Mouse (Mus musculus) kidney, embryonic 14.5 days (tissue): ENCODE results near the gene Fdx1l. TPM values are rescaled to one million over a fixed set of nuclear protein-coding genes. Genes with fewer than 3 reads are reported as not detected.

Experiments used
- ATAC-seq: fragments of 200-750 bp; cut with Nextera tagmentation; 2 replicates; pipeline ENCODE4 v1.8.0; 2017; ENCODE audit warnings: moderate number of reproducible peaks, mild to moderate bottlenecking, moderate TSS enrichment, moderate library complexity; ENCODE audit not compliant: low FRiP score, low TSS enrichment
- H3K27ac ChIP-seq: fragments of 300-500 bp; sonication (generic); 2 replicates; pipeline ENCODE4 v1.5.1; 2014; ENCODE audit warnings: low read depth, mild to moderate bottlenecking, low read length, moderate library complexity, mixed read lengths
- H3K27me3 ChIP-seq: fragments of 300-500 bp; sonication (generic); 2 replicates; pipeline ENCODE4 v1.6.1; 2014; ENCODE audit warnings: mild to moderate bottlenecking, low read length; ENCODE audit not compliant: control insufficient read depth, insufficient read depth
- H3K36me3 ChIP-seq: fragments of 300-500 bp; sonication (generic); 2 replicates; pipeline ENCODE4 v1.6.1; 2014; ENCODE audit warnings: low read length, mixed read lengths; ENCODE audit not compliant: control insufficient read depth, insufficient read depth
- H3K4me1 ChIP-seq: fragments of 300-500 bp; sonication (generic); 2 replicates; pipeline ENCODE4 v1.6.1; 2014; ENCODE audit warnings: low read length, mixed read lengths; ENCODE audit not compliant: control insufficient read depth, insufficient read depth
- H3K4me2 ChIP-seq: fragments of 300-500 bp; sonication (generic); replicated peaks from 2 replicates; pipeline ENCODE4 v1.6.1; 2014; ENCODE audit warnings: low read depth, mild to moderate bottlenecking, low read length
- H3K4me3 ChIP-seq: fragments of 300-500 bp; sonication (generic); 2 replicates; pipeline ENCODE4 v1.5.1; 2014; ENCODE audit warnings: mild to moderate bottlenecking, low read length
- H3K9ac ChIP-seq: fragments of 300-500 bp; sonication (generic); 2 replicates; pipeline ENCODE4 v1.6.1; 2014; ENCODE audit warnings: low read depth, mild to moderate bottlenecking, low read length, moderate library complexity
- H3K9me3 ChIP-seq: fragments of 300-500 bp; sonication (generic); 2 replicates; pipeline ENCODE4 v1.6.1; 2016; ENCODE audit warnings: low read length; ENCODE audit not compliant: control insufficient read depth
- WGBS: fragments of 180-500 bp; shearing (Covaris S2); extraction: QIAGEN DNeasy Blood & Tissue Kit; methylation state at CpG from one replicate; pipeline ENCODE4 v1.1.7; 2014; 5-methylcytosine and 5-hydroxymethylcytosine counted together
- polyA plus RNA-seq: library from polyadenylated mRNA; unstranded; fragments of >200 nt; fragmentation: Nextera tagmentation; extraction: Ambion mirVana; gene quantifications from 2 replicates; pipeline ENCODE4 v1.2.1, GENCODE M21; 2014

The Fdx1l gene
- polyA plus RNA-seq, 1 experiment from 2014 or later, result 62.6 TPM

GRCm38 (mm10) chr9:21104814-21105213 is 31.4 kb upstream of the Fdx1l start:
- Histone ChIP-seq H3K27me3 (no peaks in the 10 kb centered on the region), H3K4me2 (no peak overlapping the region), H3K4me1 (no peaks in the 10 kb centered on the region), H3K4me3 (no peak overlapping the region), H3K27ac (no peak overlapping the region), H3K9ac (no peak overlapping the region), H3K36me3 (peaks cover 6% of the 10 kb centered on the region; the same call in 1 of the 2 replicates), H3K9me3 (no peaks in the 10 kb centered on the region)
- 88% methylated on average over 6 of the region's 6 CpGs for WGBS
- ATAC-seq, result no peak

- Histone ChIP-seq H3K4me3 (no peak overlapping the region), H3K36me3 (peaks cover 3% of the 10 kb centered on the region; the same call in 1 of the 2 replicates), H3K27ac (no peak overlapping the region), H3K4me2 (no peak overlapping the region), H3K9me3 (no peaks in the 10 kb centered on the region), H3K4me1 (no peaks in the 10 kb centered on the region), H3K9ac (no peak overlapping the region), H3K27me3 (no peaks in the 10 kb centered on the region)
- WGBS, result 87% methylated on average over 2 of the region's 2 CpGs
- ATAC-seq, result no peak
Measured at GRCm38 (mm10) chr9:21102076-21102475, 28.7 kb upstream of the Fdx1l start.

GRCm38 (mm10) chr9:21100447-21101161 is 27.2 kb upstream of the Fdx1l start:
- no peak overlapping the region for H3K4me3 ChIP-seq
- no peaks in the 10 kb centered on the region for H3K4me1 ChIP-seq
- no peaks in the 10 kb centered on the region for H3K9me3 ChIP-seq
- H3K27ac ChIP-seq, result no peak overlapping the region
- H3K4me2 ChIP-seq, result no peak overlapping the region
- 0 out of 2 replicates have a peak, but pooled peaks cover 3% of the 10 kb centered on the region for H3K36me3 ChIP-seq
- no peak for ATAC-seq
- no peak overlapping the region for H3K9ac ChIP-seq
- H3K27me3 ChIP-seq, result no peaks in the 10 kb centered on the region
- 49% methylated on average over 15 of the region's 15 CpGs for WGBS

- Histone ChIP-seq H3K4me3 (no peak overlapping the region), H3K27ac (no peak overlapping the region), H3K4me2 (no peak overlapping the region), H3K9me3 (no peaks in the 10 kb centered on the region), H3K4me1 (no peaks in the 10 kb centered on the region), H3K9ac (no peak overlapping the region), H3K36me3 (0 out of 2 replicates have a peak, but pooled peaks cover 3% of the 10 kb centered on the region), H3K27me3 (no peaks in the 10 kb centered on the region)
- ATAC-seq, result no peak
- 83% methylated on average over 8 of the region's 8 CpGs for WGBS
Measured at GRCm38 (mm10) chr9:21097793-21098192, 24.4 kb upstream of the Fdx1l start.

GRCm38 (mm10) chr9:21095958-21096357 is 22.5 kb upstream of the Fdx1l start:
- Histone ChIP-seq H3K27me3 (no peaks in the 10 kb centered on the region), H3K9me3 (no peaks in the 10 kb centered on the region), H3K9ac (no peak overlapping the region), H3K4me3 (no peak overlapping the region), H3K27ac (no peak overlapping the region), H3K4me1 (peaks cover under 1% of the 10 kb centered on the region; the same call in 1 of the 2 replicates), H3K4me2 (no peak overlapping the region), H3K36me3 (0 out of 2 replicates have a peak, but pooled peaks cover 3% of the 10 kb centered on the region)
- ATAC-seq, result no peak
- WGBS, result over 99% methylated on average over 4 of the region's 4 CpGs

- no peak overlapping the region for H3K9ac ChIP-seq
- H3K36me3 ChIP-seq, result peaks cover 19% of the 10 kb centered on the region
- H3K4me1 ChIP-seq, result peaks cover 10% of the 10 kb centered on the region
- 94% methylated on average over 9 of the region's 9 CpGs for WGBS
- H3K27ac ChIP-seq, result no peak overlapping the region
- H3K27me3 ChIP-seq, result no peaks in the 10 kb centered on the region
- no peak for ATAC-seq
- no peak overlapping the region for H3K4me3 ChIP-seq
- H3K4me2 ChIP-seq, result no peak overlapping the region
- H3K9me3 ChIP-seq, result no peaks in the 10 kb centered on the region
Measured at GRCm38 (mm10) chr9:21093423-21093822, 20.0 kb upstream of the Fdx1l start.

- peak; percentile 100 for ATAC-seq
- Histone ChIP-seq H3K27me3 (no peaks in the 10 kb centered on the region), H3K4me2 (peak within 1 kb of the TSS; percentile 88), H3K36me3 (peaks cover 34% of the 10 kb centered on the region), H3K27ac (peak within 1 kb of the TSS; percentile 86), H3K9ac (peak within 1 kb of the TSS; percentile 80), H3K4me3 (peak within 1 kb of the TSS; percentile 81), H3K9me3 (no peaks in the 10 kb centered on the region), H3K4me1 (peaks cover 10% of the 10 kb centered on the region)
- under 1% methylated on average over 54 of the region's 54 CpGs for WGBS
Measured at GRCm38 (mm10) chr9:21091707-21092320, 18.4 kb upstream of the Fdx1l start, which contains the start of the genes Gm38431 and Raver1. Gm38431 (minus strand) TSS chr9:21091997. Raver1 (minus strand) TSS chr9:21092008.

GRCm38 (mm10) chr9:21090972-21091706 is 17.7 kb upstream of the Fdx1l start:
- Histone ChIP-seq H3K27me3 (no peaks in the 10 kb centered on the region), H3K36me3 (peaks cover 41% of the 10 kb centered on the region)
- ATAC-seq, result peak; percentile 15

More at GRCm38 (mm10) chr9:21090972-21091706, 17.7 kb upstream of the Fdx1l start:
- Histone ChIP-seq H3K9ac (peak overlapping the region; percentile 80), H3K9me3 (no peaks in the 10 kb centered on the region), H3K27ac (peak overlapping the region; percentile 86), H3K4me1 (peaks cover 10% of the 10 kb centered on the region), H3K4me3 (peak overlapping the region; percentile 81), H3K4me2 (peak overlapping the region; percentile 88)
- WGBS, result 3% methylated on average over 24 of the region's 24 CpGs
